Comparison of ENCODE assay signal across 9 mouse cellular contexts in the genomic region with DNA sequence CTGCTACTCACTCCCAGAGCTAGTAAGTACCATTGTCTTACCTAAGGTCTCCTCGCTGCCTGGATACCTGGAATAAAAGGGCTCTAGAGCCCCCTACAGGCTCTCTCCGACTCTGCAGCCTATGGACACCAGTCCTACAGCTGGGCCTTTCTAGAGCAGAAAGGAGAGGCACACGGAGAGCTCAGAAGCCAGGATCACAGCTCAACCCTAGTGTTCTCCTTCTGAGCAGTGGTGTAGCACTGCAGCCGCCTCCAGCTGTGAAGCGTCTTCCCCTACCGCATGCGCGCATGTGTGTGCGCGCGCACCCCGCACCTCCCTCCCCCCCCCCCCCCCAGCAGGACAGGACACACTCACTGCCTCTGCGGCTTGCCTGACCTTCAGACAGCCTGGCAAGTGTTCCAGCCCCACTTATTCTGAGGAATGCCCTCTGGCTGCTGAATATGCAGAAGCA.
DNase-seq lines count a peak whose midpoint lies in the region; ATAC-seq and TF ChIP-seq lines count a peak whose summit lies in the region.
"Had no signal": no experiment of that assay in that cellular context is flagged by ENCODE, and none has a peak within 500 bp of the region (broad histone marks: within the 10 kb centered on the region; RNA-seq: fewer than 3 reads in every experiment).

No protein-coding gene starts in this region.

- H3K27me3 ChIP-seq in forebrain, postnatal 0 days (ENCODE audit: insufficient read depth, low read length): no peaks in the 10 kb centered on the region; the same call in 1 of the 2 replicates
- peaks cover 38% of the 10 kb centered on the region for H3K27me3 ChIP-seq in hindbrain, embryonic 10.5 days (ENCODE audit: insufficient read depth, poor library complexity, severe bottlenecking)
- no peaks in the 10 kb centered on the region for H3K27me3 ChIP-seq in lung, embryonic 14.5 days (ENCODE audit: insufficient read depth, low read length)

- H3K27ac ChIP-seq in forebrain, postnatal 0 days (ENCODE audit: low read depth, low read length): no peak overlapping the region
- H3K27ac ChIP-seq in hindbrain, embryonic 10.5 days: 0 out of 2 replicates have a peak overlapping the region, but pooled peaks have one; percentile 46
- no peak overlapping the region for H3K27ac ChIP-seq in lung, embryonic 14.5 days (ENCODE audit: low read depth)
- H3K27ac ChIP-seq: macrophage had no signal

- no peaks in the 10 kb centered on the region for H3K4me1 ChIP-seq in forebrain, postnatal 0 days (ENCODE audit: insufficient read depth)
- H3K4me1 ChIP-seq in hindbrain, embryonic 10.5 days (replicated peaks): peaks cover 14% of the 10 kb centered on the region
- no peaks in the 10 kb centered on the region for H3K4me1 ChIP-seq in lung, embryonic 14.5 days (ENCODE audit: insufficient read depth)

- H3K36me3 ChIP-seq in forebrain, postnatal 0 days (ENCODE audit: insufficient read depth): no peaks in the 10 kb centered on the region
- H3K36me3 ChIP-seq in hindbrain, embryonic 10.5 days: no peaks in the 10 kb centered on the region
- H3K36me3 ChIP-seq in lung, embryonic 14.5 days (ENCODE audit: insufficient read depth): no peaks in the 10 kb centered on the region

- TF ChIP-seq CTCF in forebrain, postnatal 0 days (IDR thresholded peaks at IDR 0.05; ENCODE audit: low read depth): peak; percentile 70
- TF ChIP-seq CTCF in lung, embryonic 14.5 days (IDR thresholded peaks at IDR 0.05; ENCODE audit: low read depth): peak; percentile 72

- H3K9ac ChIP-seq in forebrain, postnatal 0 days: peak overlapping the region; percentile 28; the same call in 1 of the 2 replicates
- no peak overlapping the region for H3K9ac ChIP-seq in lung, embryonic 14.5 days

- H3K4me3 ChIP-seq in forebrain, postnatal 0 days (ENCODE audit: low read depth, low read length): peak overlapping the region; percentile 26
- peak overlapping the region; percentile 36 for H3K4me3 ChIP-seq in hindbrain, embryonic 10.5 days
- no peak overlapping the region for H3K4me3 ChIP-seq in lung, embryonic 14.5 days (ENCODE audit: low read depth, low read length)

- peak overlapping the region; percentile 46 for H3K4me2 ChIP-seq in forebrain, postnatal 0 days (ENCODE audit: low read depth)
- peak overlapping the region; percentile 51 for H3K4me2 ChIP-seq in lung, embryonic 14.5 days

- no peaks in the 10 kb centered on the region for H3K9me3 ChIP-seq in forebrain, postnatal 0 days (ENCODE audit: low read length)
- no peaks in the 10 kb centered on the region for H3K9me3 ChIP-seq in hindbrain, embryonic 10.5 days
- no peaks in the 10 kb centered on the region for H3K9me3 ChIP-seq in lung, embryonic 14.5 days (ENCODE audit: low read depth, low read length)

- DNase-seq in MN1 (ENCODE audit: low spot score): peak; percentile 70
- DNase-seq in cerebellum, adult 18-20 months: peak; percentile 80 to 82
- DNase-seq in forebrain, postnatal 0 days: peak; percentile 85
- DNase-seq in hindbrain, embryonic 10.5 days (ENCODE audit: low spot score): peak; percentile 80
- peak; percentile 66 to 82 for DNase-seq in layer of hippocampus, adult 8-10 months (ENCODE audit: low spot score in 2 of 2)
- peak; percentile 90 for DNase-seq in lung, embryonic 14.5 days
- DNase-seq in ovary, postnatal 36 days (ENCODE audit: low spot score): peak; percentile 60
- no peak for DNase-seq in T-cell, adult 2 months (ENCODE audit: low spot score)

- WGBS in forebrain, postnatal 0 days: 3% methylated on average over 13 of the region's 13 CpGs
- 4% methylated on average over 13 of the region's 13 CpGs for WGBS in hindbrain, embryonic 10.5 days
- 0% methylated on average over 9 of the region's 13 CpGs for WGBS in lung, embryonic 14.5 days

- peak; percentile 79 for ATAC-seq in forebrain, postnatal 0 days
- ATAC-seq in lung, embryonic 14.5 days (ENCODE audit: insufficient read depth): peak; percentile 75
